Mouse (Mus musculus) heart, postnatal 0 days (tissue): ENCODE measurements at regions not wholly inside any gene's neighbourhood (a gene's known extent, or its start where the extent isn't known, plus 50 kb on each side); places are given as distances from the start of the nearest gene placed in this dataset.

ENCODE experiments used
- ATAC-seq: fragments of 200-750 bp; cut with Nextera tagmentation; 2 replicates; pipeline ENCODE4 v1.8.0; 2017; ENCODE audit warnings: low read depth, moderate number of reproducible peaks, moderate library complexity; ENCODE audit not compliant: insufficient read depth
- DNase-seq: peaks from one replicate; pipeline ENCODE4 v3.0.0-alpha.2; 2016; ENCODE audit warnings: low spot score
- H3K27ac ChIP-seq: fragments of 300-500 bp; sonication (generic); 2 replicates; pipeline ENCODE4 v1.5.1; 2014; ENCODE audit warnings: low read depth, mild to moderate bottlenecking
- H3K27me3 ChIP-seq: fragments of 300-500 bp; sonication (generic); 2 replicates; pipeline ENCODE4 v1.6.1; 2014; ENCODE audit warnings: low read length, mixed read lengths; ENCODE audit not compliant: control insufficient read depth, insufficient read depth
- H3K36me3 ChIP-seq: fragments of 300-500 bp; sonication (generic); replicated peaks from 2 replicates; pipeline ENCODE4 v1.6.1; 2014; ENCODE audit warnings: low read length, mixed read lengths; ENCODE audit not compliant: control insufficient read depth, insufficient read depth
- H3K4me1 ChIP-seq: fragments of 300-500 bp; sonication (generic); 2 replicates; pipeline ENCODE4 v1.6.1; 2014; ENCODE audit warnings: antibody characterized with exemption; ENCODE audit not compliant: control insufficient read depth, insufficient read depth
- H3K4me2 ChIP-seq: fragments of 300-500 bp; sonication (generic); 2 replicates; pipeline ENCODE4 v1.6.1; 2014; ENCODE audit warnings: low read depth, mild to moderate bottlenecking, low read length, moderate library complexity
- H3K4me3 ChIP-seq: fragments of 300-500 bp; sonication (generic); 2 replicates; pipeline ENCODE4 v1.5.1; 2014; ENCODE audit warnings: low read depth, low read length
- H3K9ac ChIP-seq: fragments of 300-500 bp; sonication (generic); replicated peaks from 2 replicates; pipeline ENCODE4 v1.6.1; 2014; ENCODE audit warnings: low read depth, low read length, mixed read lengths
- H3K9me3 ChIP-seq: fragments of 300-500 bp; sonication (generic); replicated peaks from 2 replicates; pipeline ENCODE4 v1.6.1; 2016; ENCODE audit warnings: low read length; ENCODE audit not compliant: control insufficient read depth
- CTCF ChIP-seq: IDR thresholded peaks from 2 replicates; pipeline ENCODE4 v1.5.1; 2016; ENCODE audit warnings: antibody characterized with exemption, control low read depth, low read depth
- EP300 ChIP-seq: IDR thresholded peaks from 2 replicates; pipeline ENCODE4 v1.6.1; 2016; ENCODE audit warnings: antibody characterized with exemption, low read depth
- WGBS: fragments of 180-500 bp; shearing (Covaris S2); extraction: QIAGEN DNeasy Blood & Tissue Kit; methylation state at CpG from one replicate; pipeline ENCODE4 v1.1.7; 2014; 5-methylcytosine and 5-hydroxymethylcytosine counted together

DNA sequence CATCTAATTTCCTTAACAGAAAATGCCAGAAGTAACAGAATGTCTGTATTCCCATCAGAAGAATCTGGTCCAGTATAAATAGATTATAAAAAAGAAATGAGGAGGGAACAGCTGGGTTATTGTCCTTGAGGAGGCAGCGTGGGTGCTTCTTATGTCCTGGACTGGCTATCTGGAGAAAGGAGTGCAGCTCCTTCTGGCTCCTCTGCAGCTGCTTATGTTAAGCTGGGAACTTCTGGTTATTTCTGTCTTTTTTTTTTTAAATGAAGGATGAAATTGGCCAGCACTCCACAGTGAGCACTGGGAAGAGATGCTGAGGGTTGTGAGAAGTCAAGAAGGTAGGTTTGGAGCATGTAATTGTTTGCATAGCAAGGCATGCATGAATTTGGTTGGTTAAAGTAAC lies 441.5 kb downstream of the Ebf1 start:
- no peak for DNase-seq
- H3K27ac ChIP-seq, result no peak overlapping the region
- no peaks in the 10 kb centered on the region for H3K27me3 ChIP-seq
- H3K4me1 ChIP-seq, result no peaks in the 10 kb centered on the region
- H3K9ac ChIP-seq, result no peak overlapping the region
- H3K9me3 ChIP-seq, result no peaks in the 10 kb centered on the region
- no peak overlapping the region for H3K4me2 ChIP-seq
- 58% methylated on average over 1 of the region's 1 CpGs for WGBS
- H3K36me3 ChIP-seq, result no peaks in the 10 kb centered on the region
- TF ChIP-seq CTCF (no peak), EP300 (no peak)
- no peak for ATAC-seq
- H3K4me3 ChIP-seq, result no peak overlapping the region

DNA sequence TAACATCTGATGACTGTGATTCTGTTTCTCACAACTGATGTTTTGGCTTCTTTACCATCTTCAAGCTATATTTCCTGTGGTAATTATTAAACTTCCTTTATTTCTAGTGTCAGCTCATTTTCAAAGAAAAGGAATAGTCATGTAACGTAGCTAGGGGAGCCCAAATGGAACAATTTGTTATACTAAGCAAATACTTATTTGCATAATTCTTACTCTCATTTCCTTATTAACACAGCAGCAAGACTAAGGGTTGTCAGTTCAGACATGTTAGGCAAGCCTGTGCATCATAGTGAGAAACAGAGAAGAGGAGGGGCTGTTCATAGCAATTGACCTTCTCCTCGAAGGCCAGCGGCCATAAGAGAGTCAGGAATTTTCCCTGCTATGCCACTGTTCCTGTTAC lies 449.5 kb downstream of the Ebf1 start:
- Histone ChIP-seq H3K27me3 (no peaks in the 10 kb centered on the region), H3K9ac (no peak overlapping the region), H3K36me3 (no peaks in the 10 kb centered on the region), H3K4me1 (no peaks in the 10 kb centered on the region), H3K4me3 (no peak overlapping the region), H3K4me2 (no peak overlapping the region), H3K27ac (no peak overlapping the region), H3K9me3 (no peaks in the 10 kb centered on the region)
- no peak for TF ChIP-seq CTCF
- no peak for TF ChIP-seq EP300
- DNase-seq (no peak), ATAC-seq (no peak)
- 60% methylated on average over 3 of the region's 3 CpGs for WGBS

DNA sequence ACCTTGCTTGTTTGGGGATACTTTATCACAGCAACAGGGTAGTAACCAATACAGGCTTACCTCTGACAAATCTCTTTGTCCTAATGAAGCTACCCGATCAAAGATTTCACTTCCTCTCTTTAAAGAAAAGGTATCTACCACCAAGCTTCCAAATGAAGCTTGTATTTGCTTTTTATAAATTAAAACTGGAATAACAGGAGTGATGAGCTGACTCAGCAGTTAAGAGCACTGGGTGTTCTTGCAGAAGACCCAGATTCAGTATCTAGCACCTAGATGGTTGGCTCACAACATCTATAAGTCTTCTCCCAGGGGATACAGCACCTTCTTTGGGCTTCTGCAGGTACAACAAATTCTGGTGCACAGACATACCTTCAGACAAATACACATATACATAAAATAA lies 453.2 kb downstream of the Ebf1 start:
- 65% methylated on average over 1 of the region's 1 CpGs for WGBS
- no peak overlapping the region for H3K9ac ChIP-seq
- no peak overlapping the region for H3K4me3 ChIP-seq
- no peaks in the 10 kb centered on the region for H3K27me3 ChIP-seq
- TF ChIP-seq EP300 (no peak), CTCF (no peak)
- no peak for ATAC-seq
- no peaks in the 10 kb centered on the region for H3K4me1 ChIP-seq
- DNase-seq, result no peak
- no peak overlapping the region for H3K27ac ChIP-seq
- no peaks in the 10 kb centered on the region for H3K9me3 ChIP-seq
- no peak overlapping the region for H3K4me2 ChIP-seq
- no peaks in the 10 kb centered on the region for H3K36me3 ChIP-seq

DNA sequence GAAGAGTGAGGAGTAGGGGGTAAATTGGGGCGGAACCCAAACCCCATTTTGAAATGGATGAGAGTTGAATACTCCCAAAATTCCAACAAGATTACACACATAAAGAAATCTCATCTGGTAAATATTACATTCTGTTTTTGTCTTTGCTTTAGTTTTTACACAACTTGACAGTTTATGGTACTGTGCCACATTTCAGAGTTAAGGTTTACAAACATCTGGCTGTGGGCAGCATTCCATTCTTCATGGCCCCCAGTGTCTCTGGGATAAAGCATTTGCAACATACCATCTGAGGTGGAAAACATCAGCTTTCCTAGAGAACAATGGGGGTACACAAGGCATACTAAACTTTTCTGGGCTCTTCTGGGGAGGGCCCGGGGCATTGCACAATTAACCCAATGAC lies 454.1 kb downstream of the Ebf1 start:
- Histone ChIP-seq H3K36me3 (no peaks in the 10 kb centered on the region), H3K27me3 (no peaks in the 10 kb centered on the region), H3K9ac (no peak overlapping the region), H3K4me1 (no peaks in the 10 kb centered on the region), H3K4me3 (no peak overlapping the region), H3K4me2 (no peak overlapping the region), H3K9me3 (no peaks in the 10 kb centered on the region), H3K27ac (no peak overlapping the region)
- 69% methylated on average over 2 of the region's 2 CpGs for WGBS
- TF ChIP-seq CTCF, result no peak
- no peak for TF ChIP-seq EP300
- no peak for ATAC-seq
- no peak for DNase-seq

DNA sequence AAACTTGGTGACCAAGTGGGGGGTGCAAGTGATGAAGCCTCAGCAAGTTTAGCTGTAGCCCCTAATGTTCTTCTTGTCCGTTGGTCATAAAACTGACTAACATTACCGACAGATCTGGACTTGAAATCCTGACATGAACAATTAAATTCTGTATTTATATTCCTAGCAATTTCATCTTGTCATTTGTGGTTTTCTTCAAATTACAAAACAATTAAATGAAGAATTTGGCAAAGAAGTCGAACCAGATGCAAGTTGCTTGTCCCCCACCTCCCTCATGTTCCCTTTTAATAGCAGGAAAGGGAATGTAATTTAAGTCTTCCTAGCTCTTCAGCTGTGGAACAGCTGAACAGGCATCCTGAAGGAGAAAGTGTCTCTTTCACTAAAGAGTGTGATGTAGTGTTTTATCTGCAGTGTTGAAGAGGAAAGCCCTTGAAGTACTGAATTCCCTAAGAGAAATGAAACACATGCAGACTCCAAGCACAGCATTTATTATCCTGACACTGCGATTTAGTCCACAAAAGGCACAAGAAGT lies 467.5 kb downstream of the Ebf1 start:
- no peak overlapping the region for H3K4me2 ChIP-seq
- H3K4me3 ChIP-seq, result no peak overlapping the region
- no peak overlapping the region for H3K27ac ChIP-seq
- TF ChIP-seq EP300 (no peak), CTCF (no peak)
- H3K9ac ChIP-seq, result no peak overlapping the region
- no peaks in the 10 kb centered on the region for H3K9me3 ChIP-seq
- H3K27me3 ChIP-seq, result no peaks in the 10 kb centered on the region
- no peaks in the 10 kb centered on the region for H3K36me3 ChIP-seq
- no peak for ATAC-seq
- DNase-seq, result no peak
- 60% methylated on average over 4 of the region's 4 CpGs for WGBS
- H3K4me1 ChIP-seq, result no peaks in the 10 kb centered on the region

DNA sequence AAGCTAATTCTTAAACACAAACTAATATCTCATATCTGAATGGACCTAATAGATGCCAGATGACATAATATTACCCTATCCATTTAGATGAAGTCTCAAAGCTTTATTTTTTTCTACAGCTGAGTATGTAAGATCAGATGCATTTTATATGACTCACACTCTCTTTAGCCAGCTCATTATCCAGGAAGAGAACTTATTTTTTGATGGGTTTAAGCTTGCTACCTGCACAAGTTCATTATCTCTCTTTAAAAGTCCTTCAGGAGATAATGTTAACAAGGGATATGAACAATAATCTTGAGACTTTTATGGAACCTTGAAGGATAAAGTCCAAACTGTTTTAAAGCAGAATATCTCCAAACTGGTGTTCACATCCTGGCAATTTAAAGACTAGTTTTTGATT lies 468.0 kb downstream of the Ebf1 start:
- Histone ChIP-seq H3K9me3 (no peaks in the 10 kb centered on the region), H3K27ac (no peak overlapping the region), H3K4me2 (no peak overlapping the region), H3K27me3 (no peaks in the 10 kb centered on the region), H3K36me3 (no peaks in the 10 kb centered on the region), H3K9ac (no peak overlapping the region), H3K4me3 (no peak overlapping the region), H3K4me1 (no peaks in the 10 kb centered on the region)
- no peak for ATAC-seq
- DNase-seq, result no peak
- TF ChIP-seq EP300 (no peak), CTCF (no peak)
